ENCODE assay signal across 23 mouse cellular contexts in genomic region chr2:137013151-137013550, GRCm38 (mm10).
DNase-seq lines count a peak whose midpoint lies in the region; ATAC-seq lines count a peak whose summit lies in the region.
"Had no signal": no experiment of that assay in that cellular context is flagged by ENCODE, and none has a peak within 500 bp of the region (broad histone marks: within the 10 kb centered on the region; RNA-seq: fewer than 3 reads in every experiment).

No protein-coding gene starts in this region.

- no peak overlapping the region for H3K27ac ChIP-seq in kidney, embryonic 14.5 days (ENCODE audit: low read depth, low read length)
- H3K27ac ChIP-seq: embryonic facial prominence, embryonic 15.5 days; forebrain, embryonic 10.5 days; limb, embryonic 10.5 days; liver, embryonic 13.5 days; lung, embryonic 15.5 days; macrophage; midbrain, embryonic 15.5 days; neural tube, embryonic 13.5 days had no signal

- ATAC-seq in kidney, embryonic 14.5 days (ENCODE audit: low FRiP score, low TSS enrichment) = no peak
- ATAC-seq: forebrain, embryonic 16.5 days; midbrain, embryonic 15.5 days had no signal

- no peaks in the 10 kb centered on the region for H3K27me3 ChIP-seq in kidney, embryonic 14.5 days (ENCODE audit: control insufficient read depth, insufficient read depth, low read length)
- H3K27me3 ChIP-seq: embryonic facial prominence, embryonic 15.5 days; liver, embryonic 13.5 days; lung, embryonic 15.5 days; midbrain, embryonic 15.5 days; neural tube, embryonic 13.5 days had no signal

- H3K4me3 ChIP-seq in kidney, embryonic 14.5 days (ENCODE audit: low read length) = no peak overlapping the region
- H3K4me3 ChIP-seq: embryonic facial prominence, embryonic 15.5 days; forebrain, embryonic 10.5 days; limb, embryonic 10.5 days; liver, embryonic 13.5 days; lung, embryonic 15.5 days; midbrain, embryonic 15.5 days; neural tube, embryonic 13.5 days had no signal

- no peaks in the 10 kb centered on the region for H3K9me3 ChIP-seq in kidney, embryonic 14.5 days (ENCODE audit: control insufficient read depth, low read length)
- H3K9me3 ChIP-seq: embryonic facial prominence, embryonic 15.5 days; forebrain, embryonic 10.5 days; limb, embryonic 10.5 days; liver, embryonic 13.5 days; lung, embryonic 15.5 days; midbrain, embryonic 15.5 days; neural tube, embryonic 13.5 days had no signal

- H3K9ac ChIP-seq in kidney, embryonic 14.5 days (ENCODE audit: low read depth, low read length) = no peak overlapping the region
- H3K9ac ChIP-seq: embryonic facial prominence, embryonic 15.5 days; liver, embryonic 13.5 days; lung, embryonic 15.5 days; midbrain, embryonic 15.5 days; neural tube, embryonic 13.5 days had no signal

- intact Hi-C loops in left cerebral cortex, postnatal 10 days (cut with DNase I) = no loop called here

- no peaks in the 10 kb centered on the region for H3K4me1 ChIP-seq in kidney, embryonic 14.5 days (ENCODE audit: control insufficient read depth, insufficient read depth, low read length)
- H3K4me1 ChIP-seq: liver, embryonic 13.5 days; lung, embryonic 15.5 days; midbrain, embryonic 15.5 days had no signal

- no peaks in the 10 kb centered on the region for H3K36me3 ChIP-seq in kidney, embryonic 14.5 days (ENCODE audit: control insufficient read depth, insufficient read depth, low read length)
- H3K36me3 ChIP-seq: embryonic facial prominence, embryonic 15.5 days; forebrain, embryonic 10.5 days; limb, embryonic 10.5 days; liver, embryonic 13.5 days; lung, embryonic 15.5 days; midbrain, embryonic 15.5 days; neural tube, embryonic 13.5 days had no signal

- 79% methylated on average over 3 of the region's 3 CpGs for WGBS in kidney, embryonic 14.5 days

- no peak overlapping the region for H3K4me2 ChIP-seq in kidney, embryonic 14.5 days (replicated peaks; ENCODE audit: low read depth, low read length)
- H3K4me2 ChIP-seq: embryonic facial prominence, embryonic 15.5 days; heart, embryonic 11.5 days; liver, embryonic 13.5 days; lung, embryonic 15.5 days; midbrain, embryonic 15.5 days; neural tube, embryonic 13.5 days had no signal

- peak; percentile 10 for DNase-seq in adrenal gland, adult 2 months
- DNase-seq in adrenal gland, postnatal 25 days = no peak
- peak; percentile 6 to 29 for DNase-seq in kidney, adult 8-10 months
- DNase-seq in NIH3T3 (ENCODE audit: low read depth) (peak; percentile 18), MN1 (ENCODE audit: low spot score) (no peak)
- peak; percentile 23 for DNase-seq in kidney, postnatal 14 days
- no peak for DNase-seq in left cerebral cortex, postnatal 10 days (ENCODE audit: extremely low spot score in 1 of 2, low spot score in 2 of 2)
- DNase-seq: cerebellum, adult 11 months; cerebellum, adult 9-11 months; liver, embryonic 13.5 days; retina, postnatal 1 day; right cerebral cortex, postnatal 25 days; thymus, postnatal 14 days had no signal

Comparison
In these comparisons a context has a peak if more than half of its experiments do, and no peak if none do; other contexts are left out.
1. DNase-seq: peak in adrenal gland, adult 2 months (single experiment), kidney, adult 8-10 months (2 of 2), NIH3T3 (single experiment) and kidney, postnatal 14 days (single experiment); none in adrenal gland, postnatal 25 days (single experiment), left cerebral cortex, postnatal 10 days (0 of 2) and MN1 (single experiment).